Mouse (Mus musculus): ENCODE measurements at regions not wholly inside any gene's neighbourhood (a gene's known extent, or its start where the extent isn't known, plus 50 kb on each side); places are given as distances from the start of the nearest gene placed in this dataset.

GRCm38 (mm10) chr13:53807791-53808525 is 247.5 kb downstream of the Drd1 start:
- DNase-seq (ENCODE audit: low read depth, low spot score): peak; percentile 11

- no peak for DNase-seq (ENCODE audit: low read depth, low spot score)
Measured at GRCm38 (mm10) chr13:53805872-53806271, 249.6 kb downstream of the Drd1 start.

GRCm38 (mm10) chr13:53800978-53801377 is 254.5 kb downstream of the Drd1 start:
- no peak for DNase-seq (ENCODE audit: low read depth, low spot score)

- no peak for DNase-seq (ENCODE audit: low read depth, low spot score)
Measured at GRCm38 (mm10) chr13:53788809-53789208, 266.7 kb downstream of the Drd1 start.

- peak; percentile 82 for DNase-seq (ENCODE audit: low read depth, low spot score)
Measured at GRCm38 (mm10) chr13:53783492-53783891, 272.0 kb downstream of the Drd1 start.

- DNase-seq (ENCODE audit: low read depth, low spot score): peak; percentile 40
Measured at GRCm38 (mm10) chr13:53779150-53779549, 276.4 kb downstream of the Drd1 start.

- no peak for DNase-seq (ENCODE audit: low read depth, low spot score)
Measured at GRCm38 (mm10) chr13:53776421-53776820, 279.1 kb downstream of the Drd1 start.

GRCm38 (mm10) chr13:53775687-53776086 is 279.8 kb downstream of the Drd1 start:
- peak; percentile 70 for DNase-seq (ENCODE audit: low read depth, low spot score)

GRCm38 (mm10) chr13:53764613-53765243 is 290.8 kb downstream of the Drd1 start:
- DNase-seq (ENCODE audit: low read depth, low spot score): peak; percentile 73

GRCm38 (mm10) chr13:53757576-53758237 is 284.8 kb upstream of the Msx2 start:
- DNase-seq (ENCODE audit: low read depth, low spot score): no peak

- no peak for DNase-seq (ENCODE audit: low read depth, low spot score)
Measured at GRCm38 (mm10) chr13:53756970-53757530, 284.2 kb upstream of the Msx2 start.

- DNase-seq (ENCODE audit: low read depth, low spot score): no peak
Measured at GRCm38 (mm10) chr13:53755046-53755615, 282.3 kb upstream of the Msx2 start.

GRCm38 (mm10) chr13:53753049-53753448 is 280.2 kb upstream of the Msx2 start:
- no peak for DNase-seq (ENCODE audit: low read depth, low spot score)

- no peak for DNase-seq (ENCODE audit: low read depth, low spot score)
Measured at GRCm38 (mm10) chr13:53740981-53741380, 268.1 kb upstream of the Msx2 start.

GRCm38 (mm10) chr13:53739127-53739526 is 266.3 kb upstream of the Msx2 start:
- no peak for DNase-seq (ENCODE audit: low read depth, low spot score)

GRCm38 (mm10) chr13:53734944-53735343 is 262.1 kb upstream of the Msx2 start:
- DNase-seq (ENCODE audit: low read depth, low spot score): no peak

GRCm38 (mm10) chr13:53730259-53730902 is 257.5 kb upstream of the Msx2 start:
- no peak for DNase-seq (ENCODE audit: low read depth, low spot score)

- no peak for DNase-seq (ENCODE audit: low read depth, low spot score)
Measured at GRCm38 (mm10) chr13:53729848-53730247, 257.0 kb upstream of the Msx2 start.

- no peak for DNase-seq (ENCODE audit: low read depth, low spot score)
Measured at GRCm38 (mm10) chr13:53726031-53726430, 253.2 kb upstream of the Msx2 start.

GRCm38 (mm10) chr13:53722881-53723280 is 250.0 kb upstream of the Msx2 start:
- no peak for DNase-seq (ENCODE audit: low read depth, low spot score)

- peak; percentile 1 for DNase-seq (ENCODE audit: low read depth, low spot score)
Measured at GRCm38 (mm10) chr13:53721038-53721463, 248.2 kb upstream of the Msx2 start.
